Mouse (Mus musculus): ENCODE results near the gene Auh.

Auh gene

GRCm38 (mm10) chr13:52929209-52930171 is at the start of gene Auh:
TSS of gene Auh (minus strand) at chr13:52929681.
- DNase-seq (ENCODE audit: low spot score in 2 of 2) = peak; percentile 80 to 84

GRCm38 (mm10) chr13:52978321-52978981 is 49.0 kb upstream of the Auh start:
- no peak for DNase-seq (ENCODE audit: low spot score in 2 of 2)

- DNase-seq (ENCODE audit: low spot score in 2 of 2) = no peak
Observed at GRCm38 (mm10) chr13:52977757-52978156, 48.3 kb upstream of the Auh start.

GRCm38 (mm10) chr13:52977221-52977609 is 47.7 kb upstream of the Auh start:
- no peak for DNase-seq (ENCODE audit: low spot score in 2 of 2)

- DNase-seq (ENCODE audit: low spot score in 2 of 2) = no peak
Observed at GRCm38 (mm10) chr13:52976510-52977220, 47.2 kb upstream of the Auh start.

GRCm38 (mm10) chr13:52976130-52976509 is 46.6 kb upstream of the Auh start:
- DNase-seq (ENCODE audit: low spot score in 2 of 2) = no peak

- DNase-seq (ENCODE audit: low spot score in 2 of 2) = no peak
Observed at GRCm38 (mm10) chr13:52974676-52975075, 45.2 kb upstream of the Auh start.

- no peak for DNase-seq (ENCODE audit: low spot score in 2 of 2)
Observed at GRCm38 (mm10) chr13:52973427-52973826, 43.9 kb upstream of the Auh start.

- no peak for DNase-seq (ENCODE audit: low spot score in 2 of 2)
Observed at GRCm38 (mm10) chr13:52972626-52973025, 43.1 kb upstream of the Auh start.

GRCm38 (mm10) chr13:52970876-52971275 is 41.4 kb upstream of the Auh start:
- DNase-seq (ENCODE audit: low spot score in 2 of 2) = no peak

- DNase-seq (ENCODE audit: low spot score in 2 of 2) = no peak
Observed at GRCm38 (mm10) chr13:52962922-52963321, 33.4 kb upstream of the Auh start.

- DNase-seq (ENCODE audit: low spot score in 2 of 2) = no peak
Observed at GRCm38 (mm10) chr13:52962361-52962760, 32.9 kb upstream of the Auh start.

GRCm38 (mm10) chr13:52953779-52954553 is 24.5 kb upstream of the Auh start:
- no peak for DNase-seq (ENCODE audit: low spot score in 2 of 2)

GRCm38 (mm10) chr13:52949211-52949610 is 19.7 kb upstream of the Auh start:
- no peak for DNase-seq (ENCODE audit: low spot score in 2 of 2)

GRCm38 (mm10) chr13:52947545-52947944 is 18.1 kb upstream of the Auh start:
- no peak for DNase-seq (ENCODE audit: low spot score in 2 of 2)

- no peak for DNase-seq (ENCODE audit: low spot score in 2 of 2)
Observed at GRCm38 (mm10) chr13:52945769-52946168, 16.3 kb upstream of the Auh start.

- DNase-seq (ENCODE audit: low spot score in 2 of 2) = no peak
Observed at GRCm38 (mm10) chr13:52944116-52944515, 14.6 kb upstream of the Auh start.

- DNase-seq (ENCODE audit: low spot score in 2 of 2) = no peak
Observed at GRCm38 (mm10) chr13:52942876-52943388, 13.5 kb upstream of the Auh start.

GRCm38 (mm10) chr13:52940956-52941355 is 11.5 kb upstream of the Auh start:
- no peak for DNase-seq (ENCODE audit: low spot score in 2 of 2)

- DNase-seq (ENCODE audit: low spot score in 2 of 2) = no peak
Observed at GRCm38 (mm10) chr13:52930582-52930981, 1.1 kb upstream of the Auh start.

- DNase-seq (ENCODE audit: low spot score in 2 of 2) = no peak
Observed at GRCm38 (mm10) chr13:52928392-52928791, 1.1 kb downstream of the Auh start.

All from spleen, postnatal 14 days (tissue).